Mouse (Mus musculus) retina, postnatal 1 day (tissue): ENCODE results near the gene Slc18b1.

Source experiments
- DNase-seq: peaks from one replicate; pipeline ENCODE4 v3.0.0-alpha.2; 2012

Gene Slc18b1

DNA sequence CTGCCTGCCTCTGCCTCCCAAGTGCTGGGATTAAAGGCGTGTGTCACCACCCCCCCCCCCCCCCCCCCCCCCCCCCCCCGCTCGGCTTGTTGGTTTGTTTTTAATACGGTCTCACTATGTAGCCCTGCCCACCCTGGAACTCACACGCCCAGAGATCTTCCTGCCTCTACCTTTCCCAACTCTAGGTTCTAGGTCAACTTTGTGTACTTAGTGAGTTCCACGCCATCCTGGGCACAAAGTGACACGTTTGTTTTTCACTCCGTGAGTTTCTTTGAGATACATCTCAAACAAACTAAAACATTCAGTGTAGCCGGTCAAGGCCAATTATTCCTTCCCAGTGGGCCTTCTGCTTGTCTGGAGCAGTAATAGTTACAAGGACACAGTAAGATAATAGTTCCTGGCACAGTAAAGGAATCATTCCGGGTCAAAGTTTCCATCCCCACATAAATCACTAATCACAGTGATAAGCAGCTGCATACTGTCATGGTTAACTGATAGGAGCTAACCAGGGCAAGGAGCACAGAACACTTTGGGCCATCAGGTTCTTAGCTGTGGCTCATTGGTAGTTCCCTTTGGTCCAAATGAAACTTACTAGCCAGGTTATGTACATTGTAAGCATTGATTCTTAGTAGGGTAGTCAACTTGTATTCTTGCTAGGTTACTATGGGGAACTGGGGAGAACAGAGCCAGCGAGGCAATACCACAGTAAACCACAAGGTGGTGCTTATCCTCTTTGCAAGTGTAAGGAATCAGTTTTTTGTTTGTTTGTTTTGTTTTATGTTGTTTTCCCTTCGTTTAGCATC is 15.1 kb downstream of the Slc18b1 start:
- DNase-seq, result peak; percentile 78

DNA sequence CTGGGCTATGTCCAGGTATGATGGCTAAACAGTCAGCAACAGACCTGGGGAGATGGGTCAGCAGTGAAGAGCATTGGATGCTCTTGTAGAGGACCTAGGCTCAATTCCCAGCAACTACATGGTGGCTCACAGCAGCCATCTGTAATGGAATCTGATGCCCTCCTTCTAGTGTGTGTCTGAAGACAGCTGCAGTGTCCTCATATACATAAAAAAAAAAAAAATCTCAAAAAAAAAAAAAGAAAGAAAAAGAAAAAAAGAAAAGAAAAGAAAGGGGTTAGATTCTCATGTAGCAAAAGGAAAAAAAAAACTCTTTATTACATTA is 15.6 kb downstream of the Slc18b1 start:
- no peak for DNase-seq

- DNase-seq, result peak; percentile 15
Observed at GRCm38 (mm10) chr10:23812852-23813766, 16.3 kb downstream of the Slc18b1 start.

DNA sequence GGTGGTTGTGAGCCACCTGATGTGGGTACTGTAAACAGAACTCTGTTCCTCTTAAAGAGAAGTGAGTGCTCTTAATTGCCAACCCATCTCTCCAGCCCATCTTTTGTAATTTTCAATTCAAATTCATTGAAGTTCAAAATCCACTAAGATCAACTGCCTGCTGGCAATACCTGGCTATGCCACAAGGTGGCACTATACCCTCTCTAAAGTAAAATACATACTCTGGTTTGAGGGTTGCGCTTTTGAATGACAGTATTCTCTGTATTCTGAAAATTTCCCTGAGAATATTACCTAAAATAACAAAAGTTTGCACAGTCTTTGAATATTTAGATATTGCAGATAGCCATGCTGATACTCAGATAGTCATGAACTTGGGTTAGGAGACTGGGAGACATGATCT is 18.4 kb downstream of the Slc18b1 start:
- DNase-seq, result peak; percentile 72

- no peak for DNase-seq
Observed at GRCm38 (mm10) chr10:23816241-23816640, 19.5 kb downstream of the Slc18b1 start.

GRCm38 (mm10) chr10:23826516-23826915 is 29.7 kb downstream of the Slc18b1 start:
- DNase-seq, result no peak

DNA sequence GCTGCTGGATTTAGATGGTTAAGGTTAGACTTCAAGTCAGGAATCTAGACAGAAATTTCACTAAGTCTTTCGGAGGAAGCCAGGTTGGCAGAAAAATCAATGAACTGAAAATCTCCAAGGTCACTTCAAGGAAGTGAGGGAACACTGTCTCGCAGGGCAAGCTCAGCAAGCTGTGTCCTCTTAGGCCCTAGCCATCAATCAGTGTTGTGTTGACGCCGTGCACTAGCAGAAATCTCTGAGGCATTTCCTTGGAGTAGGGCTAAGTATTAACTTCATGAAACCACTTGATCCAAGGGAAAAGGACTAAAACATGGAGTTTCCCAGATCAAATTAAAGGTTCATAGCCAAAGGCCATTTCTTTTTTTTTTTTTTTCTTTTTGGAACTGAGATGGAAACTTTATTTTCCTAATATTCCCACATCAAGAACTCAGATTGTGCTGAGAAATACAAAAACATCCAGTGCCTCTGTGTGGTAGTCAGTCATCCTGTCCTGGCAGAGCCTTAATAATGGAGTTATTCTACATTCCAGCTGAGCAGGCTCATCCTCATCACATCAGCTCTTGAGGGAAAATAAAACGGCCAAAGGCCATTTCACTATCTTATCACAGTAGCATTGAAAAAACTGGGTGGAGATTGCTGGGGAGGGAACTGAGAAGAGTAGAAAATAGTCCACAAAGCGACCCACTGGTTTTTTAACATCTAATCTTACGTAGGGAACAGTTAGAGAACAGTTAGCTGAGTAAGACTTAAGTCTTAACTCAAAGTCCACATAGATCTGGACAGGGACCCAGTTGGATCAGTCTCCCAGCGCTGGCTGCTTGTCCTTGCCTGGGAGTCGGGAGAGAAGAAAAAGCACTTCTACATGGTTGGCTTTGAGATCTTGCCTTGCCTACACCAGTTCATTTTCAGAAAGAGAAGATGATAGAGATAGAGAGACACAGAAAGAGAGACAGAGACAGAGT is 39.5 kb downstream of the Slc18b1 start:
- DNase-seq, result no peak

- DNase-seq, result no peak
Observed at GRCm38 (mm10) chr10:23837115-23837514, 40.3 kb downstream of the Slc18b1 start.

- DNase-seq, result no peak
Observed at GRCm38 (mm10) chr10:23838910-23839309, 42.1 kb downstream of the Slc18b1 start.

GRCm38 (mm10) chr10:23839368-23839767 is 42.6 kb downstream of the Slc18b1 start:
- no peak for DNase-seq

- DNase-seq, result no peak
Observed at GRCm38 (mm10) chr10:23840496-23840895, 43.7 kb downstream of the Slc18b1 start.

DNA sequence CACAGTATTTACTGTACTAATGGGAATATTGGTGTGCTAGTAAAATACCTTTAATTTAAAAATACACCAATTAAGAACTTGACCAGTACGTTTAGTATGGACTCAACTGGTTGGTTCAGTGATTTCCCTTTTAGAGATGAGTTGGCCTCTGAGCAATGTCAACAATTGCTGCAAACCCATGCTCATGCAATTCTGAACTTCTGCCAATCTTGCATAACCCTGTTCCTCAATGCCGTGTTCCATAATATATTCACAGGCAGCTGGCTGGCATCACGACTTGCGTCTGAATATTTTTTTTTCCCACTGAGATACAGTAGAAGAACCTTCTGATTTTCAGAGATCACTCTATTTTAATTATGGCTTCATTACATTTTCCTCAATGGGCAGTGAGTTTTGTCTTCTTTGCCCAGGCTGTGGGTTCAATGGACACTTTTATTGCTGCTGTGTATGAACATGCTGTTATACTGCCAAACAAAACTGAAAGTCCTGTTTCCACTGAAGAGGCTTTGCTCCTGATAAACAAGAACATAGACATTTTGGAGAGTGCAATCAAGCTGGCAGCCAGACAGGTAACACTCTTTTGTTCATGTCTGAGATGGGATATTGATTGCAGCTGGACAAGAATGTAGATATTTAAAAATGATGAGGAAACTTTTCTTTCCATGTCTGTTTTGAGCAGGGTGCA is 54.6 kb downstream of the Slc18b1 start, which contains the start of gene Vnn3:
Vnn3 (plus strand) TSS at position 235 of the 685 bp plus-strand sequence.
- DNase-seq, result no peak

DNA sequence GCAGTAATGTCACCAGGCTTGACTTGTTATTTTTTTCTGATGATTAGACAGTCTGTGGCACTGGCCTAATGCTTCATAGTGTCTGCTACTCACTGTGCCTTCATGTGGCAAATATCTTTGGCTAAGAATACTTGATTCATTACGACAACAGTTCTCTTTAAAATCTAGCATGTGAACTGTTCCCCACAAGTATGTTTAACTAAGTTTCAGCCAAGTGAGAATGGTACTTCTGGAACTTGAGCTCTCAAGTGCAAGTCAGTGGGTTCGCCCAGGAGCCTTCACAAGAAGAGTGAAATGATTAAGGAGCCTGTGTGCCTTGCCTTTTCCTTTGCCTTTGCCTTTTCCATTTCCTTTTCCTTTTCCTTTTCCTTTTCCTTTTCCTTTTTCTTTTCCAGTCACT is 55.3 kb downstream of the Slc18b1 start:
- DNase-seq, result no peak

DNA sequence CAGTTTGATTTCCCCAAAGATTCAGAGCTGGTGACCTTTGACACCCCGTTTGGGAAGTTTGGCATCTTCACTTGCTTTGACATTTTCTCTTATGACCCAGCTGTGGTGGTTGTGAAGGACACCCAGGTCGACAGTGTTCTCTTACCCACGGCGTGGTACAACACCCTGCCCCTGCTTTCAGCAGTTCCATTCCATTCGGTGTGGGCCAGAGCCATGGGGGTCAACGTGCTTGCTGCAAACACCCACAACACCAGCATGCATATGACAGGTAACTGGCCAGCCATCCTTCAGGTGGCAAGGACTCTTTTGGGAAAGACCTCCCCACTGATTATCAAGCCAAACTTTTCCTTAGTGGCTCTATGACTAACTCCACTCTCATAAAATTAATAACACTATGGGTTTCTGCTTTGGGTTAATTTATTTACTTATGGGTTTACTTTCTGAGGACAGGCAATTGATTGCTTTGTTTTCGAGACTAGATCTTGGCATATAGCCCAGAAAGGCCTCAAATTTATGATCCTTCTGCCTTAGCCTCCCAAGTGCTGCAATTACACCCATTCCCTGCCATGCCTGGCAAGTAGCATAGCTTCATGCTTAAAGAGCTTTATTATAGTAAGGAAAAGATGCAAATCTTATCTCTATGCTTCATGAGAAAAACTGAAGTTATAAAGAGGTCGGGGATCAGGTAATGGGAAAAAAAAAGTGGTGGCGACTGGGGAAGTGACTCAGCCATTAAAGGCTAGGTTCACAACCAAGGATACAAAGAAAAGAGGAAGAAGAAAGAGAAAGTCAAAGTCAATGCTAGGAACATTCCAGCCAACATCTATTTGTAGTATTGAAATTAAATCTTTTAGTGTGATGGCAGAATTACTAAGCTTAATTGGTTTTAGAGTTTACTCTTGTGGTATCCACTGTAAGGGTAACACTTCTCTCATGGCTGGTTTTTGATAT is 67.9 kb downstream of the Slc18b1 start:
- DNase-seq, result no peak
